Mouse (Mus musculus) left cerebral cortex, postnatal 4 days (tissue): ENCODE data around the gene Mmd. TPM values are rescaled to one million over a fixed set of nuclear protein-coding genes. Genes with fewer than 3 reads are reported as not detected.

Experiments
- DNase-seq: peaks from one replicate; pipeline ENCODE4 v3.0.0-alpha.2; 2022
- intact Hi-C: fragments of 180-260 bp; cut with DNase I; formaldehyde crosslinking; loops from one replicate; pipeline ENCODE4 v1.15.1; 2025
- total RNA-seq, 2 experiments: library from RNA; stranded (reverse); gene quantifications; 2 replicates each; pipeline ENCODE4 v1.2.3; 2021

Mmd gene
- total RNA-seq, 2 experiments from 2014 or later = 189 to 209 TPM

- no peak for DNase-seq
- intact Hi-C loops = loop anchor here (10.0 kb wide), 1 partner anchor 135 kb away; no protein-coding TSS in a partner anchor
These were observed 465 bp downstream of the Mmd start for GRCm38 (mm10) chr11:90249701-90250141.

- intact Hi-C loops = loop anchor here (10.0 kb wide), 1 partner anchor 135 kb away; no protein-coding TSS in a partner anchor
- no peak for DNase-seq
These were observed 933 bp downstream of the Mmd start for GRCm38 (mm10) chr11:90250189-90250588.

- intact Hi-C loops = loop anchor here (10.0 kb wide), 1 partner anchor 134 kb away; no protein-coding TSS in a partner anchor
- no peak for DNase-seq
These were observed 1.5 kb downstream of the Mmd start for GRCm38 (mm10) chr11:90250730-90251129.

- DNase-seq = no peak
- intact Hi-C loops = loop anchor here (10.0 kb wide), 1 partner anchor 133 kb away; no protein-coding TSS in a partner anchor
These were observed 2.7 kb downstream of the Mmd start for GRCm38 (mm10) chr11:90251923-90252322.

GRCm38 (mm10) chr11:90252366-90252765, 3.1 kb downstream of the Mmd start:
- intact Hi-C loops = loop anchor here (10.0 kb wide), 1 partner anchor 132 kb away; no protein-coding TSS in a partner anchor
- DNase-seq = peak; percentile 31

- no peak for DNase-seq
- intact Hi-C loops = loop anchor here (10.0 kb wide), 1 partner anchor 130 kb away; no protein-coding TSS in a partner anchor
These were observed 5.3 kb downstream of the Mmd start for GRCm38 (mm10) chr11:90254536-90254935.

GRCm38 (mm10) chr11:90255687-90256086, 6.4 kb downstream of the Mmd start:
- intact Hi-C loops = loop anchor here (10.0 kb wide), 1 partner anchor 129 kb away; no protein-coding TSS in a partner anchor
- DNase-seq = no peak

GRCm38 (mm10) chr11:90256833-90257525, 7.7 kb downstream of the Mmd start:
- DNase-seq = no peak
- intact Hi-C loops = loop anchor here (10.0 kb wide), 1 partner anchor 128 kb away; no protein-coding TSS in a partner anchor

- DNase-seq = no peak
- intact Hi-C loops = loop anchor here (10.0 kb wide), 1 partner anchor 126 kb away; no protein-coding TSS in a partner anchor
These were observed 9.2 kb downstream of the Mmd start for GRCm38 (mm10) chr11:90258321-90258927.

GRCm38 (mm10) chr11:90259071-90259470, 9.8 kb downstream of the Mmd start:
- no peak for DNase-seq
- intact Hi-C loops = loop anchor here (10.0 kb wide), 1 partner anchor 126 kb away; no protein-coding TSS in a partner anchor

- intact Hi-C loops = loop anchor here (10.0 kb wide), 1 partner anchor 125 kb away; no protein-coding TSS in a partner anchor
These were observed 10.6 kb downstream of the Mmd start for GRCm38 (mm10) chr11:90259826-90260225.

GRCm38 (mm10) chr11:90264180-90264579, 14.9 kb downstream of the Mmd start:
- no peak for DNase-seq
- intact Hi-C loops = no loop called here

More at GRCm38 (mm10) chr11:90259826-90260225, 10.6 kb downstream of the Mmd start:
- DNase-seq = no peak

- intact Hi-C loops = no loop called here
These were observed 16.3 kb downstream of the Mmd start for GRCm38 (mm10) chr11:90265581-90265980.

GRCm38 (mm10) chr11:90268934-90269333, 19.7 kb downstream of the Mmd start:
- intact Hi-C loops = no loop called here
- DNase-seq = no peak

More at GRCm38 (mm10) chr11:90265581-90265980, 16.3 kb downstream of the Mmd start:
- DNase-seq = no peak

- intact Hi-C loops = no loop called here
- DNase-seq = no peak
These were observed 20.3 kb downstream of the Mmd start for GRCm38 (mm10) chr11:90269398-90270123.

- no peak for DNase-seq
- intact Hi-C loops = no loop called here
These were observed 21.0 kb downstream of the Mmd start for GRCm38 (mm10) chr11:90270132-90270877.

GRCm38 (mm10) chr11:90274187-90274586, 24.9 kb downstream of the Mmd start:
- DNase-seq = no peak
- intact Hi-C loops = no loop called here

GRCm38 (mm10) chr11:90275663-90276062, 26.4 kb downstream of the Mmd start:
- peak; percentile 76 for DNase-seq
- intact Hi-C loops = no loop called here

- intact Hi-C loops = no loop called here
- no peak for DNase-seq
These were observed 26.9 kb downstream of the Mmd start for GRCm38 (mm10) chr11:90276150-90276549.

- peak; percentile 16 for DNase-seq
- intact Hi-C loops = no loop called here
These were observed 27.3 kb downstream of the Mmd start for GRCm38 (mm10) chr11:90276561-90276960.
